Mouse (Mus musculus) left cerebral cortex, adult 6 months (tissue): ENCODE data around the gene Gcg. TPM values are rescaled to one million over a fixed set of nuclear protein-coding genes. Genes with fewer than 3 reads are reported as not detected.

Experiments used
- long read RNA-seq, 2 experiments: library from polyadenylated mRNA; unstranded; transcript quantifications; one replicate each; pipeline ENCODE4 v2.0.0; 2019 to 2020
- polyA plus RNA-seq: library from polyadenylated mRNA; unstranded; fragments of <200 nt; fragmentation: Nextera tagmentation; gene quantifications from 2 replicates; pipeline ENCODE4 v1.2.3, GENCODE M21; 2021

Gcg gene
- 0.13 TPM in 1 of 2 replicates, not detected in the other for polyA plus RNA-seq
- long read RNA-seq, experiment 1: 0 reads
- long read RNA-seq, experiment 2: 0 reads

GRCm38 (mm10) chr2:62483550-62483949 is at the start of gene Gcg:
Gene Gcg (minus strand): TSS chr2:62483650.

Other genes starting within 250 kb of the Gcg start
- 1.1 and 1.2 TPM in 2 replicates for gene Dpp4, start 71.4 kb downstream of the Gcg start, polyA plus RNA-seq
- gene Fap, start 90.4 kb upstream of the Gcg start, polyA plus RNA-seq: 1.2 and 2.5 TPM in 2 replicates
- gene Ifih1, start 162.6 kb upstream of the Gcg start, polyA plus RNA-seq: 2.3 and 2.7 TPM in 2 replicates
- 9.9 and 11.6 TPM in 2 replicates for gene Gca, start 180.6 kb upstream of the Gcg start, polyA plus RNA-seq